Mouse (Mus musculus): Measurements from ENCODE around the gene Gucy2e.

- TF ChIP-seq CTCF (IDR thresholded peaks at IDR 0.05), result no peak
- no peak for TF ChIP-seq EP300 (IDR thresholded peaks at IDR 0.05; ENCODE audit: insufficient read depth, low read depth, low read length)
- no peak for TF ChIP-seq POLR2A (IDR thresholded peaks at IDR 0.05; ENCODE audit: insufficient read depth, low read depth, low read length)
Measured at GRCm38 (mm10) chr11:69245643-69246042, 8.8 kb upstream of the Gucy2e start.
